Mouse (Mus musculus): ENCODE data around the gene Arhgap4. TPM values are rescaled to one million over a fixed set of nuclear protein-coding genes. Genes with fewer than 3 reads are reported as not detected.

The Arhgap4 gene
- polyA plus RNA-seq (2016; fragmentation: Nextera tagmentation; extraction: Ambion mirVana): 2.0 and 3.2 TPM in 2 replicates

GRCm38 (mm10) chrX:73921823-73922549, at the start of gene Arhgap4, which contains the start of gene Naa10:
TSS of gene Arhgap4 (minus strand) at chrX:73921870.
TSS of gene Naa10 (minus strand) at chrX:73921944.
- 17% methylated on average over 43 of the region's 43 CpGs for WGBS
- Histone ChIP-seq H3K9me3 (no peaks in the 10 kb centered on the region), H3K4me1 (peaks cover 8% of the 10 kb centered on the region), H3K4me3 (peak within 1 kb of the TSS; percentile 67), H3K27me3 (ENCODE audit: poor library complexity, severe bottlenecking) (no peaks in the 10 kb centered on the region), H3K27ac (peak within 1 kb of the TSS; percentile 89), H3K36me3 (replicated peaks) (peaks cover 32% of the 10 kb centered on the region)
- peak; percentile 81 for DNase-seq (ENCODE audit: extremely low spot score, low spot score)

- H3K36me3 ChIP-seq (replicated peaks): no peaks in the 10 kb centered on the region
- peaks cover 9% of the 10 kb centered on the region for H3K4me1 ChIP-seq
- no peaks in the 10 kb centered on the region; the same call in 1 of the 2 replicates for H3K9me3 ChIP-seq
- no peak overlapping the region for H3K27ac ChIP-seq
- H3K4me3 ChIP-seq: no peak overlapping the region
- H3K27me3 ChIP-seq (ENCODE audit: poor library complexity, severe bottlenecking): peaks cover 4% of the 10 kb centered on the region; the same call in 1 of the 2 replicates
- no peak for DNase-seq (ENCODE audit: extremely low spot score, low spot score)
Measured at GRCm38 (mm10) chrX:73970781-73971180, 49.1 kb upstream of the Arhgap4 start.

- 80% methylated on average over 2 of the region's 2 CpGs for WGBS
- H3K4me3 ChIP-seq: no peak overlapping the region
Measured at GRCm38 (mm10) chrX:73969729-73970128, 48.1 kb upstream of the Arhgap4 start.

GRCm38 (mm10) chrX:73969167-73969566, 47.5 kb upstream of the Arhgap4 start:
- Histone ChIP-seq H3K4me1 (peaks cover 15% of the 10 kb centered on the region), H3K4me3 (no peak overlapping the region), H3K36me3 (replicated peaks) (peaks cover 6% of the 10 kb centered on the region), H3K27ac (peak overlapping the region; percentile 97; the same call in 1 of the 2 replicates), H3K9me3 (no peaks in the 10 kb centered on the region; the same call in 1 of the 2 replicates), H3K27me3 (ENCODE audit: poor library complexity, severe bottlenecking) (peaks cover 4% of the 10 kb centered on the region; the same call in 1 of the 2 replicates)
- 90% methylated on average over 1 of the region's 1 CpGs for WGBS
- DNase-seq (ENCODE audit: extremely low spot score, low spot score): no peak

More at GRCm38 (mm10) chrX:73969729-73970128, 48.1 kb upstream of the Arhgap4 start:
- peaks cover under 1% of the 10 kb centered on the region for H3K36me3 ChIP-seq (replicated peaks)
- H3K27me3 ChIP-seq (ENCODE audit: poor library complexity, severe bottlenecking): peaks cover 4% of the 10 kb centered on the region; the same call in 1 of the 2 replicates
- DNase-seq (ENCODE audit: extremely low spot score, low spot score): no peak
- no peaks in the 10 kb centered on the region; the same call in 1 of the 2 replicates for H3K9me3 ChIP-seq
- peaks cover 10% of the 10 kb centered on the region for H3K4me1 ChIP-seq
- no peak overlapping the region for H3K27ac ChIP-seq

DNA sequence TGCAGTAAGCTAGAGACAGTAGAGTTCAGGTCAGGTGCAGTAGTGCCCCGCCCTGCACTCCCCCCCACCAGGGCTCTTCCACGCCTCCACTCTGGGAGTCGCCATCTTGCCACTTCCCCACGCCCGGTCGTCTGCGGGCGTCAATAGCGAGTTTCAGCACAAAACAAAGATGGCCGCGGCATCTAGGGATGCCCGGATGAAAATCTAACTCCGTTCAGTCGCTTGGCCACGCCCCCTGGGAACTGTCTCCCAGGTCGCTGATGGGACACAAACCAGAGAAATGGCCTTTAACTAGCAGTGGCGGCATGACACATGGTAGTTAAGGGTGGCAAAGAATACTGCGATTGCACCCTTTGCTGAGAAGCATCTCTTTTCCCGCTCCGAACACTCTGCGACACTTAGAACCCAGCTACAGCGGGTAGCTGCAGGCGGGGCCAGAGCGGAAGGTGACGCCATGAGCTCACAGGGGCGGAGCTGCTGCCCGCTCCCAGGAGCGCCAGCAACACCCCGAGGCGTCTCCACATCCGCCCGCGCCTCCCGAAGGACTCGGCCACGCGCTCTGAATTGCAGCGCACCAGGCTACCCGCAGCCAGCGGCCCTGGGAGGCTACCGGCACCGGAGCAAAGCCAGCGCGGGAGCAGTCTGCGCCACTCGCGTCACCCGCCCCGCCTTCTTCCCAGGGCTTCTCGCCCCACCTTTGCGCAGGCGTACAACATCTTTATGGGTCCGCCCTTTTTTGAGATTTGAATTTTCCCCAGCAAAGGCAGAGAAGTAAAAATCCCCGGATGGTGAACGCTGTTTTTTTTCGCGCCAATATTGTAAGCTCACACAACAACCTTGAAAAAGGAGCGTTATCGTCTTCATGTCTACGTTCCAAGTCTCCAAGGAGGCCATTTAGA, 45.8 kb upstream of the Arhgap4 start:
- Histone ChIP-seq H3K27ac (peak overlapping the region; percentile 97), H3K4me3 (peak overlapping the region; percentile 75), H3K4me1 (peaks cover 32% of the 10 kb centered on the region), H3K27me3 (ENCODE audit: poor library complexity, severe bottlenecking) (peaks cover 4% of the 10 kb centered on the region; the same call in 1 of the 2 replicates), H3K9me3 (no peaks in the 10 kb centered on the region; the same call in 1 of the 2 replicates), H3K36me3 (replicated peaks) (peaks cover 23% of the 10 kb centered on the region)
- DNase-seq (ENCODE audit: extremely low spot score, low spot score): peak; percentile 86
- 9% methylated on average over 60 of the region's 60 CpGs for WGBS

GRCm38 (mm10) chrX:73966248-73967176, 44.8 kb upstream of the Arhgap4 start, which contains the start of gene Hcfc1:
TSS of gene Hcfc1 (minus strand) at chrX:73966357.
- Histone ChIP-seq H3K27ac (peak within 1 kb of the TSS; percentile 97), H3K9me3 (no peaks in the 10 kb centered on the region; the same call in 1 of the 2 replicates), H3K27me3 (ENCODE audit: poor library complexity, severe bottlenecking) (peaks cover 4% of the 10 kb centered on the region; the same call in 1 of the 2 replicates), H3K36me3 (replicated peaks) (peaks cover 32% of the 10 kb centered on the region), H3K4me1 (peaks cover 35% of the 10 kb centered on the region), H3K4me3 (peak within 1 kb of the TSS; percentile 75)
- WGBS: 12% methylated on average over 58 of the region's 58 CpGs
- DNase-seq (ENCODE audit: extremely low spot score, low spot score): peak; percentile 86

DNA sequence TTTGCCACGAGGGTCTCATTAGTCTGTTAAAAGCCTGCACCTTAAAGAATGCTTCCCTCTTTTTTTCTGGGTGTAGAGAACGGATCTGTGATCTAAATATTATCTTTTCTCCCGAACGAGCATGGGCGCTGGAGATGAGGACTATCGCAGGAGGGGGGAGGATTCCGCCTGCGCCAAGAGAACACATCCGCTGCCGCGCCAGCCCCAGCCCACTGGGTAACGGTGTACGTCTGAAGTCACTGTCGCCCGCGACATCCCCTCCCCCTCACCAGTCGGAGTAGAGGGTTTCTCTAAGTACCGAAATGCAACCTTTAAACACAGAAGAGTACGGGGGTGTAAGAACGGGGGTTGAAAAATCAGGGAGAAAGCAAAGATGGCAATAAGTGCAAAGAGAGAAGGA, 43.6 kb upstream of the Arhgap4 start:
- Histone ChIP-seq H3K27me3 (ENCODE audit: poor library complexity, severe bottlenecking) (peaks cover 4% of the 10 kb centered on the region; the same call in 1 of the 2 replicates), H3K27ac (peak overlapping the region; percentile 97), H3K36me3 (replicated peaks) (peaks cover 45% of the 10 kb centered on the region), H3K4me1 (peaks cover 35% of the 10 kb centered on the region), H3K4me3 (peak overlapping the region; percentile 75), H3K9me3 (no peaks in the 10 kb centered on the region; the same call in 1 of the 2 replicates)
- WGBS: 17% methylated on average over 20 of the region's 20 CpGs
- no peak for DNase-seq (ENCODE audit: extremely low spot score, low spot score)

DNA sequence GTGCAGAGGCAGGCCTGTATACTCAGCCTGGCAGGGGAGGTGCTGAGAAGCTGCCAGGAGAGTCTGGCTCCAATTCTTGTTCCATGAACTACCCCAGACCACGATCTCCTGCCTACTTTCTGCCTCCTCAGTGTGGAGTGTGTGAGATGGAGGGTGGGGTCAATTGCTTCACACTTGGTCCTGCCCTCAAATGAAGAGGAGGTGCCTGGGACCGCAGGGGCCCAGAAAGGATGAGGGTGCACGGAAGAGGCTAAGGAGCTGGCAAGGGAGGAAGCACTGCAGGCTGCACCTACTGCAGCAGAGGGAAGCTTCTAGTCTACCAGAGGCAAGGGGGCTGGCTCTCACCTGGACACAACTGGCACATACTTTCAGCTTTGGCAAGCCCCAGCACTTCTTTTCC, 42.7 kb upstream of the Arhgap4 start:
- Histone ChIP-seq H3K27me3 (ENCODE audit: poor library complexity, severe bottlenecking) (peaks cover 4% of the 10 kb centered on the region; the same call in 1 of the 2 replicates), H3K9me3 (no peaks in the 10 kb centered on the region; the same call in 1 of the 2 replicates), H3K4me1 (peaks cover 35% of the 10 kb centered on the region), H3K4me3 (peak overlapping the region; percentile 75), H3K27ac (peak overlapping the region; percentile 97; the same call in 1 of the 2 replicates), H3K36me3 (replicated peaks) (peaks cover 54% of the 10 kb centered on the region)
- WGBS: 57% methylated on average over 3 of the region's 3 CpGs
- no peak for DNase-seq (ENCODE audit: extremely low spot score, low spot score)

DNA sequence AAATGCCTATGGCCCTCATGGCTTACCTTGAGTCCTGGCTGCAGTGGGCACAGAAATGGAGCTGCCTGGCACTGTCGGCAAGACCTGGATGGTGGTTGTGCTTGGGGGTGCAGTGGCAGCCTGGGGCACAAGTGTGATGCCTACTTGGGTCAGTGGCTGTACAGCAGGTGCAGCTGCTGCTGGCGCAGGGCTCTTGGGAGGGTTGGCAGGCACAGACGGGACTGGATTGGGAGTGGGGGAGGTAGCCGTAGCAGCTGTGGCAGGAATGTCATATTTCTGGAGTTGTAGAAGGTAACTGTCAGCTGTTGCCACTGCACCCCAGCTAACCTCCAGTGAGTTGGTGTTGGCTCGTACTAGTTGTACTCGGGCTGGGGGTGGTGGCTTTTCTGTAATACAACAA, 33.3 kb upstream of the Arhgap4 start:
- WGBS: 93% methylated on average over 6 of the region's 6 CpGs
- peaks cover 100% of the 10 kb centered on the region for H3K36me3 ChIP-seq (replicated peaks)
- no peak for DNase-seq (ENCODE audit: extremely low spot score, low spot score)
- no peaks in the 10 kb centered on the region for H3K9me3 ChIP-seq
- no peak overlapping the region for H3K27ac ChIP-seq
- no peaks in the 10 kb centered on the region for H3K27me3 ChIP-seq (ENCODE audit: poor library complexity, severe bottlenecking)
- no peaks in the 10 kb centered on the region for H3K4me1 ChIP-seq
- H3K4me3 ChIP-seq: no peak overlapping the region

- no peak overlapping the region for H3K27ac ChIP-seq
- peaks cover 100% of the 10 kb centered on the region for H3K36me3 ChIP-seq (replicated peaks)
- no peaks in the 10 kb centered on the region for H3K9me3 ChIP-seq
- H3K4me1 ChIP-seq: no peaks in the 10 kb centered on the region
- no peak overlapping the region for H3K4me3 ChIP-seq
- 86% methylated on average over 5 of the region's 5 CpGs for WGBS
- H3K27me3 ChIP-seq (ENCODE audit: poor library complexity, severe bottlenecking): no peaks in the 10 kb centered on the region
- DNase-seq (ENCODE audit: extremely low spot score, low spot score): no peak
Measured at GRCm38 (mm10) chrX:73952603-73953002, 30.9 kb upstream of the Arhgap4 start.

DNA sequence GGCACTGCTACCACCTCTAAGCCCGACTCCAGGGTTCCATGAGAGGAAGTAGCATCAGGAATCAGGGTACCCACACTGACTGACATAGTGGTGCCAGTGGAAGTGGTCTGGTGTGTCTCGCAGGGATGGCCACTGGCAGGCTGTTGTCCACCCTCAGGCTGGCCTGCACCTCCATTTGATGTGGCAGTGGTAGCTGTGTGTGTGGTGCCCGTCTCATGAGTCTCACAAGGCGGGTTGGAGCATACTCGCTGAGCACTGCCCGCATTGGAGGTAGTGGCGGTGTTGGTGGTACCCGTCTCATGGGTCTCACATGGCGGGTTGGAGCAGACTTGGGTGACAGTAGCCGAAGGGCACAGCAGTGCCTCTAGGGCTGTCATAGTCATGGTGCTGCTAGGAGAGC, 27.7 kb upstream of the Arhgap4 start:
- no peaks in the 10 kb centered on the region for H3K27me3 ChIP-seq (ENCODE audit: poor library complexity, severe bottlenecking)
- H3K4me1 ChIP-seq: no peaks in the 10 kb centered on the region
- no peak overlapping the region for H3K27ac ChIP-seq
- no peaks in the 10 kb centered on the region for H3K9me3 ChIP-seq
- WGBS: 95% methylated on average over 10 of the region's 10 CpGs
- no peak overlapping the region for H3K4me3 ChIP-seq
- DNase-seq (ENCODE audit: extremely low spot score, low spot score): no peak
- H3K36me3 ChIP-seq (replicated peaks): peaks cover 100% of the 10 kb centered on the region

Data from forebrain, embryonic 10.5 days (tissue).